In genomic region chr7:109129946-109130686, GRCm38 (mm10) we compare ENCODE assay signal across 13 mouse cellular contexts. TPM values are rescaled to one million over a fixed set of nuclear protein-coding genes. Genes with fewer than 3 reads are reported as not detected.
DNase-seq lines count a peak whose midpoint lies in the region; ATAC-seq and TF ChIP-seq lines count a peak whose summit lies in the region.
"Had no signal": no experiment of that assay in that cellular context is flagged by ENCODE, and none has a peak within 500 bp of the region (broad histone marks: within the 10 kb centered on the region; RNA-seq: fewer than 3 reads in every experiment).

No protein-coding gene starts in this region.

- 62% methylated on average over 5 of the region's 5 CpGs for WGBS in liver, embryonic 14.5 days (ENCODE audit: insufficient replicate concordance)
- WGBS in liver, embryonic 11.5 days: 64% methylated on average over 5 of the region's 5 CpGs
- 68% methylated on average over 5 of the region's 5 CpGs for WGBS in hindbrain, embryonic 16.5 days

- intact Hi-C loops in gastrocnemius, postnatal 14 days (cut with DNase I; ENCODE audit: low total_unique reads): no loop called here
- intact Hi-C loops in left cerebral cortex, postnatal 25 days (cut with DNase I): no loop called here

- DNase-seq in cerebellum, adult 18-20 months: peak; percentile 25 to 28
- DNase-seq in cerebellum, postnatal 4 days (ENCODE audit: low spot score in 2 of 2): no peak
- no peak for DNase-seq in liver, embryonic 14.5 days (ENCODE audit: low read depth in 3 of 3, low spot score in 3 of 3)
- DNase-seq in liver, embryonic 11.5 days (ENCODE audit: low spot score): no peak
- peak; percentile 13 for DNase-seq in A20 (ENCODE audit: low read depth, low spot score)
- no peak for DNase-seq in gastrocnemius, postnatal 14 days
- DNase-seq in left cerebral cortex, postnatal 25 days (ENCODE audit: low spot score in 2 of 2): no peak
- DNase-seq: cerebellum, adult 11-12 months; liver, embryonic 13.5 days; right cerebral cortex, adult 18-20 months had no signal

- H3K27me3 ChIP-seq in liver, embryonic 14.5 days (ENCODE audit: control insufficient read depth, insufficient read depth, low read length): no peaks in the 10 kb centered on the region
- no peaks in the 10 kb centered on the region for H3K27me3 ChIP-seq in liver, embryonic 11.5 days (replicated peaks; ENCODE audit: control insufficient read depth, insufficient read depth, low read length)
- H3K27me3 ChIP-seq in hindbrain, embryonic 16.5 days (replicated peaks; ENCODE audit: control insufficient read depth, insufficient read depth, low read length): no peaks in the 10 kb centered on the region
- H3K27me3 ChIP-seq: liver, embryonic 13.5 days had no signal

- peaks cover 0 to 1% of the 10 kb centered on the region in 2 experiments; a peak in 1 of 4 replicates for H3K4me1 ChIP-seq in liver, embryonic 14.5 days (replicated peaks; ENCODE audit: control insufficient read depth in 2 of 2, insufficient read depth in 2 of 2, low read length in 1 of 2)
- H3K4me1 ChIP-seq in liver, embryonic 11.5 days (replicated peaks; ENCODE audit: control insufficient read depth, insufficient read depth, low read length): no peaks in the 10 kb centered on the region; the same call in 1 of the 2 replicates
- H3K4me1 ChIP-seq in hindbrain, embryonic 16.5 days (ENCODE audit: control insufficient read depth, insufficient read depth, low read depth, low read length): no peaks in the 10 kb centered on the region
- H3K4me1 ChIP-seq: embryonic facial prominence, embryonic 10.5 days had no signal

- no peak for TF ChIP-seq EP300 in liver, embryonic 14.5 days (IDR thresholded peaks at IDR 0.05; ENCODE audit: low read depth)

- no peak overlapping the region for H3K4me2 ChIP-seq in liver, embryonic 14.5 days (ENCODE audit: low read depth)
- H3K4me2 ChIP-seq in liver, embryonic 11.5 days: no peak overlapping the region
- H3K4me2 ChIP-seq in hindbrain, embryonic 16.5 days (ENCODE audit: low read length): no peak overlapping the region
- H3K4me2 ChIP-seq: liver, embryonic 13.5 days had no signal

- H3K27ac ChIP-seq in liver, embryonic 14.5 days: no peak overlapping the region
- H3K27ac ChIP-seq in liver, embryonic 11.5 days (ENCODE audit: low read depth, low read length): no peak overlapping the region
- no peak overlapping the region for H3K27ac ChIP-seq in hindbrain, embryonic 16.5 days (ENCODE audit: low read depth, low read length)
- H3K27ac ChIP-seq: embryonic facial prominence, embryonic 10.5 days; liver, embryonic 13.5 days had no signal

- no peak for ATAC-seq in liver, embryonic 14.5 days (ENCODE audit: insufficient read depth)
- ATAC-seq in liver, embryonic 11.5 days (replicated peaks; ENCODE audit: low FRiP score): no peak
- ATAC-seq in hindbrain, embryonic 16.5 days: peak; percentile 34; the same call in 1 of the 2 replicates
- ATAC-seq: intestine, postnatal 0 days had no signal

- peak; percentile 59 for TF ChIP-seq CTCF in liver, embryonic 14.5 days (IDR thresholded peaks at IDR 0.05; ENCODE audit: low read depth)

- no peaks in the 10 kb centered on the region for H3K9me3 ChIP-seq in liver, embryonic 14.5 days (ENCODE audit: control insufficient read depth, low read length)
- H3K9me3 ChIP-seq in liver, embryonic 11.5 days (ENCODE audit: control insufficient read depth, low read length): no peaks in the 10 kb centered on the region
- no peaks in the 10 kb centered on the region for H3K9me3 ChIP-seq in hindbrain, embryonic 16.5 days (ENCODE audit: control insufficient read depth, low read length)
- H3K9me3 ChIP-seq: embryonic facial prominence, embryonic 10.5 days; liver, embryonic 13.5 days had no signal

- H3K9ac ChIP-seq in liver, embryonic 14.5 days (replicated peaks): no peak overlapping the region
- no peak overlapping the region for H3K9ac ChIP-seq in liver, embryonic 11.5 days (ENCODE audit: low read depth, low read length)
- H3K9ac ChIP-seq in hindbrain, embryonic 16.5 days (ENCODE audit: low read depth, low read length): no peak overlapping the region
- H3K9ac ChIP-seq: liver, embryonic 13.5 days had no signal

- no peak overlapping the region for H3K4me3 ChIP-seq in liver, embryonic 14.5 days (ENCODE audit: insufficient read depth in 1 of 2, low read depth in 2 of 2, low read length in 2 of 2)
- no peak overlapping the region for H3K4me3 ChIP-seq in liver, embryonic 11.5 days (ENCODE audit: low read depth, low read length)
- no peak overlapping the region for H3K4me3 ChIP-seq in hindbrain, embryonic 16.5 days (ENCODE audit: low read length)
- H3K4me3 ChIP-seq: embryonic facial prominence, embryonic 10.5 days; liver, embryonic 13.5 days had no signal

- H3K36me3 ChIP-seq in liver, embryonic 14.5 days (replicated peaks; ENCODE audit: control insufficient read depth, insufficient read depth, low read depth): no peaks in the 10 kb centered on the region
- H3K36me3 ChIP-seq in liver, embryonic 11.5 days (ENCODE audit: control insufficient read depth, insufficient read depth, low read length): no peaks in the 10 kb centered on the region
- no peaks in the 10 kb centered on the region for H3K36me3 ChIP-seq in hindbrain, embryonic 16.5 days (ENCODE audit: control insufficient read depth, insufficient read depth, low read length)
- H3K36me3 ChIP-seq: embryonic facial prominence, embryonic 10.5 days; liver, embryonic 13.5 days had no signal

RNA-seq across cellular contexts. Expression of gene Lmo1, which starts 44.9 kb away (rescaled TPM):
- polyA plus RNA-seq in liver, embryonic 14.5 days (2012; rRNA removed): 0.71 and 0.78 TPM in 2 replicates
- polyA plus RNA-seq in liver, embryonic 14.5 days (2014; fragmentation: Nextera tagmentation; extraction: Ambion mirVana): 0.75 and 0.96 TPM in 2 replicates
- 5.3 and 5.6 TPM in 2 replicates for polyA plus RNA-seq in liver, embryonic 11.5 days (2014; fragmentation: Nextera tagmentation; extraction: Ambion mirVana)
- polyA plus RNA-seq in hindbrain, embryonic 16.5 days (2015; fragmentation: Nextera tagmentation; extraction: Ambion mirVana): 35.6 and 48.0 TPM in 2 replicates
- total RNA-seq in gastrocnemius, postnatal 14 days (2021): 1 to 10 TPM; 4.1 to 5.1 TPM
- 10 to 100 TPM; 12.0 to 19.0 TPM for total RNA-seq in left cerebral cortex, postnatal 25 days (2021)

RNA-seq across cellular contexts. Expression of gene Ric3, which starts 47.0 kb away (rescaled TPM):
- 0.18 and 0.31 TPM in 2 replicates for polyA plus RNA-seq in liver, embryonic 14.5 days (2012; rRNA removed)
- 0.39 and 0.62 TPM in 2 replicates for polyA plus RNA-seq in liver, embryonic 14.5 days (2014; fragmentation: Nextera tagmentation; extraction: Ambion mirVana)
- polyA plus RNA-seq in liver, embryonic 11.5 days (2014; fragmentation: Nextera tagmentation; extraction: Ambion mirVana): 1.3 and 2.2 TPM in 2 replicates
- 32.2 and 34.3 TPM in 2 replicates for polyA plus RNA-seq in hindbrain, embryonic 16.5 days (2015; fragmentation: Nextera tagmentation; extraction: Ambion mirVana)
- total RNA-seq in gastrocnemius, postnatal 14 days (2021): 1 to 10 TPM; 1.5 to 1.7 TPM
- total RNA-seq in left cerebral cortex, postnatal 25 days (2021): 10 to 100 TPM; 62.4 to 66.4 TPM

Comparison
In these comparisons a context has a peak if more than half of its experiments do, and no peak if none do; other contexts are left out.
1. DNase-seq: peak in cerebellum, adult 18-20 months (2 of 2) and A20 (single experiment); none in cerebellum, postnatal 4 days (0 of 2), liver, embryonic 14.5 days (0 of 3), liver, embryonic 11.5 days (single experiment), gastrocnemius, postnatal 14 days (single experiment) and left cerebral cortex, postnatal 25 days (0 of 2).
2. RNA of gene Ric3, which starts 47.0 kb away (polyA plus RNA-seq): 32.2 to 34.3 TPM in hindbrain, embryonic 16.5 days; 1.3 to 2.2 TPM in liver, embryonic 11.5 days and 0.18 to 0.62 TPM in liver, embryonic 14.5 days; every median in the first group is over 10 times any median in the second.